Mouse (Mus musculus) T-helper 1 cell (primary cell): ENCODE measurements around the gene Xkr7.

Source experiments
- in situ Hi-C: fragments of 300-600 bp; cut with MboI, MseI; formaldehyde crosslinking; loops from one replicate; pipeline ENCODE4 v1.15.1; 2025; ENCODE audit warnings: high pct_unique_total_duplicates

Gene Xkr7

DNA sequence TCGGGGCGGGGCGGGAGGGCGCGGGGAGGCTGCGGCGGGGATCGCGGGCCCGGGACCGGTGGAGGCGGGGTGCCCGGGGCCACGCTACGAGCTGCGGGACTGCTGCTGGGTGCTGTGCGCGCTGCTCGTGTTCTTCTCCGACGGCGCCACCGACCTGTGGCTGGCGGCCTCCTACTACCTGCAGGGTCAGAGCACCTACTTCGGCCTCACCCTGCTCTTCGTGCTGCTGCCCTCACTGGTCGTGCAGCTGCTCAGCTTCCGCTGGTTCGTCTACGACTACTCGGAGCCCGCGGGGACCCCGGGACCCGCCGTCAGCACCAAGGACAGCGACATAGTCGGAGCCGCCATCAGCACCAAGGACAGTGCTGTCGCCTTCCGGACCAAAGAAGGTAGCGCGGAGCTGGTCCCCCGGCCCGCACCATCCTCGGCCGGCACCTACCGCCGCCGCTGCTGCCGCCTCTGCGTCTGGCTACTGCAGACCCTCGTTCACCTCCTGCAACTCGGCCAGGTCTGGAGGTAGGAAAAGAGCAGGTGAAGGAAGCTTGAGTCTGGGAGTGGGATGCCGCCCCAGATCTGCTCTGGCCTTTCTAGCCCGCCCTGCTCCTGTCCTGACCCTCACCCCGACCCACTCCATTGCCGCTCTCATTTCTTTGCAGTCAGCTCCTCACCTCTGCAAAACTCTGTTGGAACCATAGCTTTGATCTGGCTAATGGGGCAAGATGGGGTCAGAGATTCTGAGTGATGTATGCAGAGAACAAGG is 611 bp downstream of the Xkr7 start:
- in situ Hi-C loops: no loop called here

DNA sequence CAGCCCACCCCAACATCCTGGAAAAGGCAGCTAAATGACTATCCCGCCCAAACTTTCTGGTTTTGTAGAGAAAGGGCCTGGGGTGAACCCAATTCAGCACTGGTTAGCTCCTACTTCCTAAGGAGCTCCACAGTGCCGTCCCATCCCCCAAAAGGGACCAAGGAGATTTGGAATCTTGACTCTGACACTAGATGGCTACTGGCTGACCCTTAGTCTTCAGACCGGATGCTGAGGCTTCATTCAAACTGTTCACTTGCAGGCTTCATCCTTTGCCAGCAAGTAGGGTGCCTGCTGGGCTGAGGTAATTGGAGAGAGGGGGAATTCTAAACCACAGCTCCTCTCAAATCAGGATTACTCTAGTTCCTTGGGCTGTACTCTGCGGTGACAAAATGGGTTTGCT is 1.3 kb downstream of the Xkr7 start:
- in situ Hi-C loops: no loop called here

DNA sequence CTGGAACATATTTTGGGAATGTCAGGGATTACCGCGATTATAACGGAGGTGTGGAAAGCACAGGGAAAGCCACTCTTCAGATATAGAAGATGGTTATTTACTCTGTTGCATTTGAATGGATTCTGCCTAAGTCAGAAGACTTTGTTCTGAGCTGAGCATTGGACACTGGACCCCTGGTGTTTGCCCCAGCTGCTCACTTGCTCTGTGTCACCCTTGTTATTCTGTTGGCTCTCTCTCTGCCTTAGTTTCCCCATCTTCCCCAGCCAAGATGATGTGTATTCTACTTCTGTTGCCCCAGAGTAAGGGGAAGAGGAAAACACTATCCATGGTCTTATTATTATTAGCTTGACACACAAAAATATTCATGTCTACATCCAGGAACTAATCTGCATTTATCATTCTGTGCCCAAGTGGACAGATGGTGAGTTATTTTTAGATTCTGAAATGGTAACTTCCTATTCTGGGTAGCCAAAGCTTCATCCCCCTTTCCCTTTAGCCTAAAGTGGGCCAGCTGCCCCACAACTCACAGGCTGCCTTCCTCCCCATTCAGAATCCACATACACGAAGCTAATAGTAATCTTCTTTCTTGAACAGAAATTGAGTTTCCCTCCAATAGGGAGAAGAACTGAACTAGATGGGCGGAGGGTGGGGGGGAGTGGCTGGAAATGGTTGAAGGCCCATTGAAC is 2.0 kb downstream of the Xkr7 start:
- in situ Hi-C loops: no loop called here

DNA sequence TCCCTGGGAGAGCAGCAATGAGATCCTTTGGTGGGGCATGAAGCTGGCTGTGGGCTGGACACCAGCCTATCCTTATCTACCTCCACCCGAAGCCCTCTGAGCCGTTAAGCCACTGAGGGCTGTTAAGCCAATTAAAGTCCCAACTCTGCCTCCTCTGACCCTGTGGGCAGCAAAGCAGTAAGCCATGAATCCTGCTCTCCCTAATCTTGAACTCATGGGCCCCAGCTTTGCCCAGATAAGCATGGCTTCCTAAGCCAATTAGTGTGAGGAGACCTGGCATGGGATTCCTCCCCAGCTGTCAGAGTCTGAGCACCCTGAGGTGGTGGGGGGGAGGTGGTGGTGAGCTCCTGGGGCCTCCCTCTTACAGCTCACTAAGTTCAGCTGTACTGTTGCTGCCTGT is 5.0 kb downstream of the Xkr7 start:
- in situ Hi-C loops: no loop called here

DNA sequence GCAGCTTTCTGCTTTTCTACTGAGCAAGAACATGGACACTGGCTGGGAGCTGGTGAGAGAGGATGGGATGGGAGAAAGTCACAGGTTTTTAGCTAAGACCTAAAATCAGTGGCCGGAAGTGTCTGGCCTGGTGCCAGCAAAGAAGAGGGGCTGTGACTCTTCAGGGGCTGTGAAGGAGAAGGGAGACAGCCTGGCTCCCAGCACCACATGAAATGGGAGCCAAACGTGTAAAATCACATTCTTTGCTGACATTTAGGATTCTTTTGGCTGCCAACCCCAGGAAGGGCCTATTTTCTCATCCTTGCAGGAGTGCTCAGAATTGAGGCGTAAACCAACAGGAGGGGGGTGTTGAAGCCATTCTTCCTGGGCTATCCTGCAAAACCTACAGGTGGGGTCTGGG is 12.2 kb downstream of the Xkr7 start:
- in situ Hi-C loops: no loop called here

DNA sequence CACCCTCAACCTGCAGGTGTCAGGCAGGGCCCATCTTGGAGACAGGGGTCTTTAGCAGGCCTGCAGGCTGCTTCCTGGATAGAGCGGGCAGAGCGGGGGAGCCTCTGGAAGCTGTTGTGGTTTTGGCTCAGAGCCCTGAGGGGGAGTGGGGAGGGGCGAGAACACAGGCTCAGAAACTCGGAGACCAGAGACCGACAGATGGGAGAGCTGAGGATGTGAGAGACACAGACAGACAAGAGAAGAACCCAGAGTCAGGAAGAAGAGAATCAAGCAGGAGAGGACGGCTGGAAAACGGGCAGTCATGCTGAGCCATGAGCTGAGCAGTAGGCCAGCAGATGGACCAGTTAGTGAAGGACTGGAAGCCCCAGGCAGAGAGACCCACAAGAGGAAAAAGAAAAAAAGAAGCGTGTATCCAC is 14.2 kb downstream of the Xkr7 start:
- in situ Hi-C loops: no loop called here

DNA sequence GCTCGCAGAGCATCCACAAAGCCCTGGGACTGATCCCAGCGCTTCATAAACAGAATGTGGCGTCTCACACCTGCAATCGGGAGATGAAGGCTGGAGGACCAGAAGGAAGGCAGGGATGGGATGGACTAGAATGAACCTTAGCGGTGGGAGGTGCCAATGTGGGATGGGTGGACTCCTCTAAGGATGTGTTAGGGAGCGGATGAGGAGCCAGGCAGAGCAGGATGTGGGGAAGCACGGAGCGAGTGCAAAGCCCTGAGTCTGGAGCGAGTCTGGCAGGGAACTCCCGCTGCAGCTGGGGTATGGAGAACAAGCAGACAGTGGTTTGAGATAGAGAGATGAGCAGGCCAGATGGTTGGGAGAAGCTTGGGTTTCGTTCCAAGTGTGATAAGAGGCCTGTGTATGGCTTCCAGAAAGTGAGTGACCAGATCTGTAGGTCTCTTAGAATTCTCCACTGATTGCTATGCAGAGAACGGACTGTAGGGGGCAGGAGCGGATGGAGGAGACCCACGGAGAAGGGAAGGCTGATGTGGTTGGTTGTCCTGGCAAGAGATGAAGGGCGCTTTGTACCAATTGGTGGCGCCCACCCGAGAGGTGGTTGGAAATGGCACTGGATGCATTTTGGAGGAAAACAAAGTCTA is 16.3 kb downstream of the Xkr7 start:
- in situ Hi-C loops: no loop called here

DNA sequence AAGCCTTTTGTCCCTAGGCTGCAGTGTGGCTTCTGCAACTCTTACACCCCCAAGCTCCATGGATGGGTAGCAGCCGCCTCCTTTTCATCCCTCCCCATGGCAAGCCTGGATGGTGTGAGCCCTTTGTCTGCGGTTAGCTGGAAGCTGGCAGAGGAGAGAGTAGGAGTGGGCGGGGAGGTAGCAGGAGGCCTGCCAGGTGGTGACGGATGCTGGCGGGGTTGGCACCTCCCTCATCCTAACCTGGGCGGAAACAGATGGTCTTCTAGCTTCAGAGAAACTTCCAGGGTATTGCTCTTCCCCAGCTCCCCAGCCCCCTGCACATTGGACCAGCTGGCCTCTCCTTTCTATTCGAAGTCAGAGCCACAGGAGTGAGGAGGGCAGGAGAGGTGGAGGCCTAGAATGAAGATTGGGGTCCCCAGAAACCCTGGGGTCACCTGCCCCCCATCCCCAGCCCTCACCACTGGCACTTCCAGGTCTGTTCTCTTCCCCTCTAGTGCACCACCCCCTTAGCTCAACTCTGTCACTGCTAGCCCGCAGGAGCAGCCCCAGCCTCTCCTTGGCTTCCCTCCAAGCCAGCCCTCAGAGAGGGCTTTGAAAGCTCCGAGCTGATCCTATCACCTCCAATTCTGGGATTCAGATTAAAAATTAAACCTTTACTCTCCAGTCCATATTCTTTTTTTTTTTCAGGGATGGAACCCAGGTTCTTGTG is 17.8 kb downstream of the Xkr7 start:
- in situ Hi-C loops: no loop called here

DNA sequence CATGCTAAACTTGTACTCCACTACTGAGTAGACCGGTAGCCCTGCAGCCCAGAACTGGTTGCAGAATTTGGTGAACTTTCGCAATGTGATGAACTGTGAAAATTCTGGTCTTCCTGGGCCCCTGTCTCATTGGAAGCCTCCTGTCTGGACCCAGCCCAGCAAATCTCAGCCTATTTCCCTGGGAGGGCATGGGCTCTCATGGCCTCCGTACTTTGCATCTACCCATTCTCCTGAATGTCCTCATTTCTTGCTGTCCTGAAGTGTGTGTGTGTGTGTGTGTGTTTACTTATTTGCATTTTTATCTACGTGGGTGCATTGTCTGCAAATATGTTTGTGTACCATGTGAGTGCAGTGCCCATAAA is 18.3 kb downstream of the Xkr7 start:
- in situ Hi-C loops: no loop called here

DNA sequence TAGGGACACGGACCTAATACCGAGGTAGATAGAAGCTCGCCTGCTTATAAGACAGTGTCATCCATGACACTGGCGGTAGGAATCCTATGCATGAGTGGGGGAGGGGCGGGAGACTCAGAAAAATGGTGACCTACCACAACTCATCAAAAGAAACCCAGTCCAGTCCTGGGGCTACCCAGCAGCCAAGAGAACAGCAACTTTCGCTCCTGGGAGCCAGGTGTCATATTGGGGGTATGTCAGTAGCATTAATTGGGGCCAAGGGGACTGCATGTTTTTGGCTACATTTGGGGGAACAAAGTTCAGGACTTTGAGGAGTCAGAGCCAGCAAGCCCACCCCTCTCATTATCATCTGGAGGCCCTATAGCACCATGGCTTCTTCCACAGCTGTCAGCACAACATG is 19.4 kb downstream of the Xkr7 start:
- in situ Hi-C loops: no loop called here

DNA sequence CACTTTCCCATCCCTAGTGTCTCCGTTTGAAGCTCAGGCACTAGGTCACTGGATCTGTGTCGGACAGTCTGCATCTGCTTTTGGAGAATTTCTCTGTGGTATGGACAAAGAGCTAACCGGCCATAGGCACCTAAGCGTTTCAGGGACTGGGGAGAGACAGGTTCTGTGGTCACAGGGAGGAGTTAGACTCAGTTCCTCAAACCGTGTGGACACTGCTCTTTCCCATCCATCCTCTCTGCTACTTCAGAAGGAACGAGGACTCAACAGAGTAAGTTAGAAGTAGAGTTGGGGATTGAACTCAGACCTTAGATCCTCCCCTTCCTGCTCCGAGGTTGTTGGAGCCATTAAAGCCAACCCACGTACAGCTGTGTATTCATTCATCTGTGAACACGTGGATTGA is 19.9 kb downstream of the Xkr7 start:
- in situ Hi-C loops: no loop called here

DNA sequence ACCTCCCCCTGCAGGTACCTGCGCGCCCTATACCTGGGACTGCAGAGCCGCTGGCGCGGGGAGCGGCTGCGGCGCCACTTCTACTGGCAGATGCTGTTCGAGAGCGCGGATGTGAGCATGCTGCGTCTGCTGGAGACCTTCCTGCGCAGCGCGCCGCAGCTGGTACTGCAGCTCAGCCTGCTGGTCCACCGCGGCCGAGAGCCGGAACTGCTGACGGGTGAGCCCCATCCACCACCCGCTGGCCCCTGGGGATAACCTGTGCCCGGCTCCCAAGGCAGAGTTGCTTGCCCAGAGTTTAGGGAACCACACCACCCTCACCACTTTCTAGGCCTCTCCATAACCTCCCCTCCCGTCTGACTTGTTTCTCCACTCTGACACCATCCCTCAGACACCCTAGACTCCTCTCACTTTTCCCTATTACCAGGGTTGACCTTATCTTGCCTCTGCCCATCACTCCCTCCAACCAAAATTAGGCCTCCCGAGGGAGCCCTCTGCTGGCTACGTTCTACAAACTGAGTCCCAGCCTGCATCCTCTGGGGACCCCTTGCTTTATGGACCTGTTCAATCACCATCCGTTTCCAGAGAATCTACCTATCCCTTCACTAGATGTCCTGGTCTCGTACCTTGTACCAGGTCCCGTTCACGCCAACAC is 21.2 kb downstream of the Xkr7 start:
- in situ Hi-C loops: no loop called here

DNA sequence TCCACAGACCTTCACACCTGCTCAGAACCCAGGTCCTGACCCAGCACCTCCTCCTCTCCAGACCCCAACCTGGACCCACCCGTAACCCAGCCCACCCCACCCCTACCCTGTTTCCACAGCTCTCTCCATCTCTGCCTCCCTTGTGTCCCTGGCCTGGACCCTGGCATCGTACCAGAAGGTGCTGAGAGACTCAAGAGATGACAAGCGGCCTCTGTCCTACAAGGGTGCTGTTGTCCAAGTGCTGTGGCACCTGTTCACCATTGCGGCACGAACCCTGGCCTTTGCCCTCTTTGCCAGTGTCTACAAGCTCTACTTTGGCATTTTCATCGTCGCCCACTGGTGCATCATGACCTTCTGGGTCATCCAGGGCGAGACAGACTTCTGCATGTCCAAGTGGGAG is 22.2 kb downstream of the Xkr7 start:
- in situ Hi-C loops: no loop called here

DNA sequence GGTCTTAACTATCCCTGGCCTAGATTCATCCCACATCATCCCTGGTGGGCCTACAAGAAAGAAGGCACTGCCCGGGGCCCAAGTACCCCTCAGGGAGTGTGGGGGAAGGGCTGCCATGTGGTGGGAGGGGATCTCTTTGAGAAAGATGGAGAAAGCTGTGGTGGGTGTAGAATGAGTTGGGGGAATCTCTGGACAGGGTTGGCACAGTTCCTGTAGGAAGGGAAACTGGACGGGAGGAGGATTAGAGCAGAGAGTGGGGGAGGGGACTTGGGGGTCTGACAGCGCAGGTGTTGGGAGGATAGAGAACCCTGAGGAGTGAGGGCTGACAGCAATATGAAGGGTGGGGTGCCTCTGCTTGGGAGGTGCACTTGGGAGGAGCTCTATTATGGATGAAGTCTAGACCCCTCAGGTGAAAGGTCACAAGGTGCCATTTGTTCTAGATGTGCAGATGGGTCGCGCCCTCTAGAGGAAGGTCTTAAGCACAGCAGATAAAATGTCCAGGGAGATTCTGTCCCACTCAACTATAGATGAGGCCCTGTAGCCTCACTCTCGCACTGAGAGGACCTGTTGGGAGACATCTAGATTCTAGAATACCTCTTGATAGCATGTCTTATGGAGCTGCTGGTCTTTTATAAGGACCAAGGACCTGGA is 23.7 kb downstream of the Xkr7 start:
- in situ Hi-C loops: no loop called here

DNA sequence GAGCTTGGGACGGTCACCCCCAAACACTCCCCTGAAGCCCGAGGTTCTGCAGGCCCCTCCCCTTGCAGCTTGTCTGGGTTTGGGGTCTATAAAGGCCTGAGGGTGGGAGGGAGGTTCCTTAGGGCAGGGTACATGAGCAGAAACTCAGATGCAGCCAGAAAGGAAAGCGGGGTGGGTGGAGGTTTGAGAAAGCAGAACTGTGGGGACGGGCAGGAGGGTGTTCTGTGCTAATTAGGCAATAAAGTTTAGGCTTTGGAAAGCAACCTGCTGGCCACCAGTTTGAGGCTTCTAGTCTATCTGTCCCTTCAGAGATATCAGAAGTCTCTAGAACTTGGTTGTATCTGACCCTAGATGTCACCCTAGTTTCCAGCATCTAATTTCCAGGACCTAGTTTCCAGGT is 26.7 kb downstream of the Xkr7 start:
- in situ Hi-C loops: no loop called here

DNA sequence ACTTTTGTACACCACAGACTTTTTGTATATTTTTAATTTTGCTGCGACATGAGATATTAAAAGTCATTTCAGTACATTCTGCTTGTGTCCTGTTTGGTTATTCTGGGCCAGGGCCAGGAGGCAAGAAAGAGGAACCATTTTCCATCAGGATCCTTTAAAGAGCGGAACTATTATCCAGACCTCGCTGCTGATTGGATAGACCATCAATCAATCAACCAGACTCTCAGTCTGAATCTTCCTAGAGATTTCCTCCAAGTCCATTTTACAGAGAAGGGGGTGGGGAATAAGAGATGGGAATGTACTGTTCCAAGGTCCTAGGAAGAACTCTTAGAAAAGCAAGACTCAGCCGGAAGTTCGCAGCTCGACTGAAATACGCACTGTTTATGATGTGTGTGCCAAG is 28.6 kb downstream of the Xkr7 start:
- in situ Hi-C loops: no loop called here

DNA sequence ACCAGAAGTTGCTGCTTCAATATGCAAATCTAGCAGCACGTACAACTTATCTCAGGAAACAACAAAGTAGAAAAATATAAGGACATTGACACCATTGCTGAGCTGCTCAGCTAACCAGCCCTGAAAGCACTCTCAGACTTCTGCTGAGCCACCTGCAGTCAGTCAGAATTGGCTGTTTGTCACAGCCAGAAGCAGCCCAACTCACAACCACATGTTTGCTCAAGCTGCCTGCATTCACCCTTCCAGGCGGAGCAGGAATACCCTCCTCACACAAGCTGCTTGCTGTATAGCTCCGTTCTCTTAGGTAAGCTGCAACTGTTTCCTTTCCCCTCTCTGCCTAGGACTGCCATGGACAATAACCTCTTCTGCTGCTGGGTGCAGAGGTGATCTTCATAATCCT is 31.7 kb downstream of the Xkr7 start:
- in situ Hi-C loops: no loop called here

DNA sequence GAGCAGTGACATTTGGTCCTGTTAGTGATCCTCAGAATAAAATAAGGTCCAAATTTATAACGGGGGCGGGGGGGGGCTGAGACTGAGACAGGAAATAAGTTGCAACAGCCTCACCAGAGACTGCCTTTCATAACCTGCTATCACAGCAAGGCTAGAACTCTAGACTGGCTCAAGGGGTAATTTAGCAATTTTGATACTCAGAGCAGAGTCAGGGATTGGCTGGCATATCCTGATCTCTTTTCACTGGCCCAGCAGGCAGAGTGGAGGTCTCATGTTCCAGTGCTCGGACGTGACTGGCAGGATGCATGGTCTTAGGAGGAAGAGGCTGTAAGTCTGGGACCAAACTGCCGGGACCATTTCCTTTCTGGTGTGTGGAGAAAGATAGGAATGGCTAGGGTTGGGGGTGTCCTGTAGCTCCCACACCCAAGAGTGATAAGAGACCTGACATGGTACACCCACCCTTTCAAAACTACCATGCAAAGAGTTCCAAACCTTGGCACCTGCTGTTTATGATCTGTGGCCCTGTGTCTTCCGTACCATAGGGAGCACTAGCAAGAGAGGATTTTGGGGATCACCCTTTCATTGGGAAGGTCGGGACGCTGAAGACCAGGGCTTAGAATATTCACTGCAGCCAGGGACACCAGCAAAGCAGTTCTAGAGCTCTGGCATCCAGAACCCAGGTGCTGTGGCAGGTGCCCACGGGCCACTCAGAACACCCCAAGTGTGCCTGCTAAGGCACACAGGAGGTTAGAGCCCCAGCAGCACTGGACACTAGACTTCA is 32.7 kb downstream of the Xkr7 start:
- in situ Hi-C loops: no loop called here

DNA sequence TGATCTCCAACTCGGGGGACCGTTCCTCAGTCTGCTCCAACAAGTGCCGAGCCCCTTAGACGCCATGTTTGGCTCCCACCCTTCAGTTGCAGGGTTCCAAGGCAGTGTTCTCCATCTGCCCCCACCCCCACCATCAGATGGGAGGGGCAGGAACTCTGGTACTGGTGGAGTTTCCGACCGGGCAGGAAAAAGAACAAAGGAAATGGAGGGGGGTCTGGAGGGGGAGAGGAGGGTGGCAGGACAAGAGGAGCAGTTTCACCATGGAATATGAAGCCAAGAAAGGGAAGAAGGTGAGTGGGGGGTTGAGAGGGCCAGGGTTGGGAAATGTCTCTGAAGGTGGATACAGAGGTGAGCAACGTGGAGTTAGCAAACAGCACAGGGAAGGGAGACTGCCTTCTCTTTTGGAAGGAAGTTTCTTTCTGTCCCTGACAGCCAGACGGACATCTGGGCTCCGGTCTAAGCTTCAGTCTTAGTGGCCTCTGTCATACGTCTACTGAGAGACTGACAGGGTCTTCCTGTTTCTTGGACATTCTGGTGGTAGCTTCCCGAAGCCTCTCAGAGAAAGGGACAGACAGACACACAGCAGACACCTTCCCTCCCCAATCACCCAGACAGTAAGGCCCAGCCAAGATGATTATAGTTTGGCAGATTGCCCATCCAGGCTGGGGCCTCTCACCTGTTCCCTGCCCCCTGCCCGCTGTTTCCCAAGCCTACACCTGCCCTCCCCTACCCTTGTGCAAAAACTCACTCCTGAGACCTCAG is 34.3 kb downstream of the Xkr7 start, which contains the start of gene Ccm2l:
TSS of gene Ccm2l (plus strand) at position 209 of the 762 bp plus-strand sequence.
- in situ Hi-C loops: no loop called here

DNA sequence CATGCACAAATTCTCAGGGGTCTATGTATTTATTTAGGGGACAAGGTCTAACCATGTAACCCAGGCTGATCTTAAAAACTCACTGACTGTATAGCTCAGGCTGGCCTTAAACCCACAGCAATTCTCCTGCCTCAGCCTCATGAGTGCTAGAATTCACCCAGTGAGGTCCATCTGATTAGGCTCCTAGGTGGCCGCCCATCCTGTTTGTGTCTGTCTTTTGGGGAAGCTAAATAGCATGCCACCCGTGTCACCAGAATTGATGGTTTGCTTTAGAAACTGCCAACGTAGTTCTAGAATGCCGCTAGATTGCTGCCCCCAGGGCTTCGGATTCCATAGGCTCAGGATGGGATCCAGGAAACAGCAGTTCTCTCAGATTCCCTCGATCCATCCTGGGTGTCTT is 35.3 kb downstream of the Xkr7 start:
- in situ Hi-C loops: no loop called here
